Mouse (Mus musculus) stomach, embryonic 14.5 days (tissue): ENCODE measurements at regions not wholly inside any gene's neighbourhood (a gene's known extent, or its start where the extent isn't known, plus 50 kb on each side); places are given as distances from the start of the nearest gene placed in this dataset.

Source experiments
- ATAC-seq: fragments of 200-750 bp; cut with Nextera tagmentation; 2 replicates; pipeline ENCODE4 v1.8.0; 2017; ENCODE audit warnings: low read depth, moderate TSS enrichment; ENCODE audit not compliant: insufficient number of reproducible peaks, insufficient read depth, low FRiP score
- H3K27ac ChIP-seq: fragments of 300-500 bp; sonication (generic); 2 replicates; pipeline ENCODE4 v1.5.1; 2014; ENCODE audit warnings: mild to moderate bottlenecking, low read length, moderate library complexity, mixed read lengths
- H3K27me3 ChIP-seq: fragments of 300-500 bp; sonication (generic); 2 replicates; pipeline ENCODE4 v1.6.1; 2014; ENCODE audit warnings: low read length, control low read depth, mixed read lengths; ENCODE audit not compliant: control insufficient read depth, insufficient read depth
- H3K36me3 ChIP-seq: fragments of 300-500 bp; sonication (generic); 2 replicates; pipeline ENCODE4 v1.6.1; 2014; ENCODE audit warnings: mild to moderate bottlenecking, control low read depth, low read length, moderate library complexity, mixed read lengths; ENCODE audit not compliant: control insufficient read depth, insufficient read depth
- H3K4me1 ChIP-seq: fragments of 300-500 bp; sonication (generic); 2 replicates; pipeline ENCODE4 v1.6.1; 2014; ENCODE audit warnings: low read length, control low read depth, mixed read lengths; ENCODE audit not compliant: control insufficient read depth, insufficient read depth
- H3K4me2 ChIP-seq: fragments of 300-500 bp; sonication (generic); replicated peaks from 2 replicates; pipeline ENCODE4 v1.6.1; 2014; ENCODE audit warnings: low read depth, low read length, control low read depth
- H3K4me3 ChIP-seq: fragments of 300-500 bp; sonication (generic); 2 replicates; pipeline ENCODE4 v1.5.1; 2014; ENCODE audit warnings: low read depth, low read length, control low read depth
- H3K9ac ChIP-seq: fragments of 300-500 bp; sonication (generic); replicated peaks from 2 replicates; pipeline ENCODE4 v1.6.1; 2014; ENCODE audit warnings: low read depth, mild to moderate bottlenecking, control low read depth, low read length, moderate library complexity, mixed read lengths
- H3K9me3 ChIP-seq: fragments of 300-500 bp; sonication (generic); 2 replicates; pipeline ENCODE4 v1.6.1; 2016; ENCODE audit warnings: low read depth, low read length, control low read depth; ENCODE audit not compliant: control insufficient read depth
- WGBS: fragments of 180-500 bp; shearing (Covaris S2); extraction: QIAGEN DNeasy Blood & Tissue Kit; methylation state at CpG from one replicate; pipeline ENCODE4 v1.1.7; 2014; 5-methylcytosine and 5-hydroxymethylcytosine counted together

GRCm38 (mm10) chr9:61770207-61770955 lies 144.0 kb downstream of the Rplp1 start:
- no peaks in the 10 kb centered on the region for H3K36me3 ChIP-seq
- no peak overlapping the region for H3K4me3 ChIP-seq
- H3K27ac ChIP-seq: no peak overlapping the region
- H3K27me3 ChIP-seq: no peaks in the 10 kb centered on the region
- WGBS: 36% methylated on average over 17 of the region's 17 CpGs
- no peak overlapping the region for H3K4me2 ChIP-seq
- no peak for ATAC-seq
- H3K4me1 ChIP-seq: no peaks in the 10 kb centered on the region
- H3K9ac ChIP-seq: no peak overlapping the region
- no peaks in the 10 kb centered on the region for H3K9me3 ChIP-seq

DNA sequence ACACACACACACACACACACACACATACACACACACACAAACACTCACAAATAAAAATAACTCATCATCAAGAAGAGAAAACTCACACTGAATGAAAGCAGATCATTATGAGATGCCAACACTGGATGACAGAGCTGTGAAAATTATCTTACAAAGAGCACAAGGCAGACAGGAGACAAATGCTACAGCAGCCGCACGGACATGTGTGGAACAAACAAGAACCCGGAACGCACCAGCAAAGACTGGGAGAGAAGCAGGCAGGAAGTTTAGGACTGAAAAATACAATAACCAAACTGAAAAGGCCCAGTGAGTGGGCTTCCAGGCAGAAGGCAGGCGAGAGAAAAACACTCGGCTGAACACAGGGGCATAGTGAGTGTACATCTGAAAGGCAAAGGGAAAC lies 148.2 kb downstream of the Rplp1 start:
- no peak overlapping the region for H3K27ac ChIP-seq
- 71% methylated on average over 6 of the region's 6 CpGs for WGBS

DNA sequence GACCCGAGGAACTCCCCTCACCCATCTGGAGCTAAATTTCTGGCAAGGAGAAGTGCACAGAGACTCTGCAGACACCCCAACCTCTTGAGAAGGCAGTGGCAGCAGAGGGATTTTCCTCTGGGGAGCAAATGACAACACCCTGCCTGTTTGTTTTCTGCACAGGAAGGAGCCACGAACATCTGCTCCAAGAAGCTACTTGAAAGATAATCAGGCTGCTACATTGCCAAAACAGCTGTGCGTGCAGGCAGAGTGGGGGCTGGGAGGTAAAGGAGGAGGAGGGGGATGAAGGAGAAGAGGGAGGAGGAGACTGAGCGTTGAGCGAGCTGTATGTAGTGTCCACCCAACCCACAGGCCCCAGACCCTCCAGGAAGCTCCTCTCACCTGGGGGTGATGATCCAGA lies 149.0 kb downstream of the Rplp1 start:
- H3K27me3 ChIP-seq: no peaks in the 10 kb centered on the region
- 23% methylated on average over 5 of the region's 5 CpGs for WGBS
- no peak overlapping the region for H3K27ac ChIP-seq
- H3K9ac ChIP-seq: no peak overlapping the region
- no peak overlapping the region for H3K4me2 ChIP-seq
- 0 out of 2 replicates have a peak, but pooled peaks cover 4% of the 10 kb centered on the region for H3K4me1 ChIP-seq
- no peaks in the 10 kb centered on the region for H3K36me3 ChIP-seq
- no peaks in the 10 kb centered on the region for H3K9me3 ChIP-seq
- H3K4me3 ChIP-seq: no peak overlapping the region
- no peak for ATAC-seq

More for the DNA sequence above, 148.2 kb downstream of the Rplp1 start:
- ATAC-seq: no peak
- Histone ChIP-seq H3K4me1 (0 out of 2 replicates have a peak, but pooled peaks cover 4% of the 10 kb centered on the region), H3K4me2 (no peak overlapping the region), H3K27me3 (no peaks in the 10 kb centered on the region), H3K9ac (no peak overlapping the region), H3K36me3 (no peaks in the 10 kb centered on the region), H3K4me3 (no peak overlapping the region), H3K9me3 (no peaks in the 10 kb centered on the region)

- Histone ChIP-seq H3K36me3 (no peaks in the 10 kb centered on the region), H3K27ac (no peak overlapping the region), H3K9ac (no peak overlapping the region), H3K4me1 (peaks cover 3% of the 10 kb centered on the region; the same call in 1 of the 2 replicates), H3K4me3 (no peak overlapping the region), H3K4me2 (no peak overlapping the region), H3K27me3 (no peaks in the 10 kb centered on the region), H3K9me3 (no peaks in the 10 kb centered on the region)
- no peak for ATAC-seq
- 83% methylated on average over 3 of the region's 3 CpGs for WGBS
These were observed 156.5 kb downstream of the Rplp1 start for GRCm38 (mm10) chr9:61757806-61758205.

GRCm38 (mm10) chr9:61756801-61757342 lies 157.5 kb downstream of the Rplp1 start:
- H3K4me2 ChIP-seq: no peak overlapping the region
- WGBS: 53% methylated on average over 24 of the region's 24 CpGs
- H3K4me1 ChIP-seq: peaks cover 3% of the 10 kb centered on the region; the same call in 1 of the 2 replicates
- ATAC-seq: no peak
- H3K27ac ChIP-seq: no peak overlapping the region
- no peaks in the 10 kb centered on the region for H3K9me3 ChIP-seq
- H3K27me3 ChIP-seq: no peaks in the 10 kb centered on the region
- no peak overlapping the region for H3K4me3 ChIP-seq
- no peaks in the 10 kb centered on the region for H3K36me3 ChIP-seq
- no peak overlapping the region for H3K9ac ChIP-seq

DNA sequence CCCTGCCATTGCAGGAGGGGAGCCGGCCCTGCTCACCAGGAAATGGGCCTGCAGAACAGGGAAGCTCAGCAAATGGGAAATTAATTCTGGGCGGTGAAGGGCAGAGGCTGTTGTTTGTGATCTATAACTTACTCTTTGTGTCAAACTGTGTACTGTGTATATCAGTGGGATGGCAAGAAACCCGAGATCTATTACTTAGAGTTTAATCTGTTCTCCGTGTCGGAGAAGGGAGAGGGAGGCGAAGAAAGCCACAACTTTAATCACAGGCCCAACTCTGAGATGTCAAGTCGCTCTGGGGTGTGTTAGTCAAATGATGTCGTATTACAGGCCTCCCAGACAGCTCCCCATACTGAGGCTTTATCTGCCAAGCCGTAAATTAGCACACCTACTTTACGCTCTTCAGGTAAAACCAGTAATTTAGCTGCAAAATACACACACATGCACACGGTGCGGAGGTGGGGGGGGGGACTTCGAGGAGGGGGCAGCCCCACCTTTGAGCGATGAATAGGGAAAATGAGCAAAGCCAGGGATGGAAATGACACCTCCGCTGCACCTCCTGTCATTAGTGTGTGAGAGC lies 158.0 kb downstream of the Rplp1 start:
- Histone ChIP-seq H3K4me3 (no peak overlapping the region), H3K4me1 (peaks cover 3% of the 10 kb centered on the region; the same call in 1 of the 2 replicates), H3K27me3 (no peaks in the 10 kb centered on the region), H3K9me3 (no peaks in the 10 kb centered on the region), H3K36me3 (no peaks in the 10 kb centered on the region), H3K4me2 (no peak overlapping the region), H3K9ac (no peak overlapping the region), H3K27ac (no peak overlapping the region)
- no peak for ATAC-seq
- 31% methylated on average over 15 of the region's 15 CpGs for WGBS

DNA sequence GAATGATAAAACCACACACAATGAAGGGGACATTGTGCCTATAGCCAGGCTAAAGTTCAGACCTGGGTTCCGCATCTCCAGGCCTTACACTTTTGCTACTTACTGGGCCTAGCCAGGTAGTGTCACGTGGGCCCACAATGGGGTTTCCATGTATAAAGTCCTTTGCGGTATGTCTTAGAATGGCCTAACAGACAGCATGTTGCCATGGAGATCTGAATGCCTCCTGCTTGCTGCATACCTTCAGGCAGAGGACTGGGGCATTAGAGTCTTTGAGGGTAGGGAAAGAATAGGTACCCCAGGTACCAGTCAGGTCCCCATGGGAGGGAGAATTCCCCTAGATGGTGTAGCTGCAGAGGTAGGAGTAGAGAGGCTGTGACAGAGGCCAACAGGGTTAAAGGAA lies 159.0 kb downstream of the Rplp1 start:
- Histone ChIP-seq H3K4me2 (no peak overlapping the region), H3K27me3 (no peaks in the 10 kb centered on the region), H3K9me3 (no peaks in the 10 kb centered on the region), H3K27ac (no peak overlapping the region), H3K36me3 (no peaks in the 10 kb centered on the region), H3K9ac (no peak overlapping the region), H3K4me1 (peaks cover 3% of the 10 kb centered on the region; the same call in 1 of the 2 replicates), H3K4me3 (no peak overlapping the region)
- ATAC-seq: no peak
- 83% methylated on average over 3 of the region's 3 CpGs for WGBS

DNA sequence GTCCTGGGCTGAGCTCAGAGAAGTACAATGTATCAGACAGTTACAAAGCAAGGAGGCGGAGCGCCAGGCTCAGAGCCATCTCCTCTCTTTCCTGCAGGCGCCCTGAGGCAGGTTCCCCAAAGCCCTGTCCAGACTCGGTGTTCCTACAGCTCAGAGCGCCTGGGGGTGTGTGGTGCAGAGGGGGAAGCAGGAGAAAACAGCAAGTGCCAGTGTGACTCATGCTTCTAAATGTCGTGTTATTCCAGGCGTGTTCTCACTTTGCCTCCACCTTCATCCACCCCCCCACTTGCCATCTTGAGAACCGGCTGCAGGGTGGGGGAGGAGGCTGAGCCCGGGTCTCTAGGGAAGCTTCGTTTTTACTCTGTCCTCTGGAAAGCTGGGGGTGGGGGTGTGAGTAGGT lies 160.5 kb downstream of the Rplp1 start:
- peaks cover 3% of the 10 kb centered on the region; the same call in 1 of the 2 replicates for H3K4me1 ChIP-seq
- 0 out of 2 replicates have a peak, but pooled peaks have one; percentile 49 for ATAC-seq
- no peaks in the 10 kb centered on the region for H3K9me3 ChIP-seq
- 33% methylated on average over 10 of the region's 10 CpGs for WGBS
- no peak overlapping the region for H3K27ac ChIP-seq
- H3K9ac ChIP-seq: no peak overlapping the region
- H3K27me3 ChIP-seq: no peaks in the 10 kb centered on the region
- H3K36me3 ChIP-seq: no peaks in the 10 kb centered on the region
- no peak overlapping the region for H3K4me2 ChIP-seq
- H3K4me3 ChIP-seq: no peak overlapping the region
